Mouse (Mus musculus) hindlimb bud, embryonic 11.5 days (tissue): Measurements from ENCODE around the gene Trim30b.
"Not testable (repeated sequence)": the region's sequence is repeated elsewhere in the genome, so short reads cannot be mapped to it uniquely, and the experiment has no call there.

Experiments used
- DNase-seq: peaks from one replicate; pipeline ENCODE4 v3.0.0-alpha.2; 2012; ENCODE audit warnings: low read depth, low spot score; ENCODE audit errors: extremely low spot score

Gene Trim30b

GRCm38 (mm10) chr7:104369736-104370414 is at the start of gene Trim30b:
TSS of gene Trim30b (minus strand) at chr7:104369884.
- no peak for DNase-seq

GRCm38 (mm10) chr7:104404460-104404950 is 34.8 kb upstream of the Trim30b start:
- DNase-seq = no peak

- no peak for DNase-seq
These were observed 31.5 kb upstream of the Trim30b start for GRCm38 (mm10) chr7:104401140-104401539.

- DNase-seq = no peak
These were observed 31.0 kb upstream of the Trim30b start, which contains the start of gene Trim30c for GRCm38 (mm10) chr7:104400698-104401097. TSS of gene Trim30c (minus strand) at chr7:104400837.

- DNase-seq = no peak
These were observed 28.8 kb upstream of the Trim30b start for GRCm38 (mm10) chr7:104398492-104398891.

- DNase-seq = no peak
These were observed 3.3 kb downstream of the Trim30b start for GRCm38 (mm10) chr7:104366339-104366738.

- DNase-seq = no peak
These were observed 16.1 kb downstream of the Trim30b start for GRCm38 (mm10) chr7:104353600-104353967.

GRCm38 (mm10) chr7:104352717-104353599 is 16.7 kb downstream of the Trim30b start, which contains the start of gene Trim12c:
TSS of gene Trim12c (minus strand) at chr7:104353362.
- DNase-seq = peak; percentile 57

GRCm38 (mm10) chr7:104348043-104348442 is 21.6 kb downstream of the Trim30b start:
- DNase-seq = not testable (repeated sequence)

- DNase-seq = not testable (repeated sequence)
These were observed 28.9 kb downstream of the Trim30b start for GRCm38 (mm10) chr7:104340744-104341143.

- DNase-seq = not testable (repeated sequence)
These were observed 34.1 kb downstream of the Trim30b start for GRCm38 (mm10) chr7:104335547-104335946.

- not testable (repeated sequence) for DNase-seq
These were observed 40.5 kb downstream of the Trim30b start, which contains the start of gene Trim34b for GRCm38 (mm10) chr7:104329171-104329570. TSS of gene Trim34b (plus strand) at chr7:104329471.

- no peak for DNase-seq
These were observed 47.7 kb downstream of the Trim30b start for GRCm38 (mm10) chr7:104322028-104322427.

GRCm38 (mm10) chr7:104315369-104316080 is 54.2 kb downstream of the Trim30b start, which contains the start of gene Trim12a:
TSS of gene Trim12a (minus strand) at chr7:104315466.
- DNase-seq = not testable (repeated sequence)

GRCm38 (mm10) chr7:104314796-104315353 is 54.8 kb downstream of the Trim30b start:
- no peak for DNase-seq
